Mouse (Mus musculus) gastrocnemius, adult 18-20 months (tissue): ENCODE data around the gene Apom. TPM values are rescaled to one million over a fixed set of nuclear protein-coding genes. Genes with fewer than 3 reads are reported as not detected.

Experiments
- total RNA-seq, 2 experiments: library from RNA; stranded (reverse); gene quantifications; 2 replicates each; pipeline ENCODE4 v1.2.3; 2021

Apom gene
- total RNA-seq, 2 experiments from 2014 or later: not detected

Other genes starting within 250 kb of the Apom start
- gene C2, start 233.8 kb downstream of the Apom start, total RNA-seq: 1 to 10 TPM; 1.5 to 1.6 TPM
- gene Ehmt2, start 233.6 kb downstream of the Apom start, total RNA-seq: 10 to 100 TPM; 26.7 to 29.5 TPM
- not detected for gene Slc44a4, start 217.6 kb downstream of the Apom start, total RNA-seq
- gene Neu1, start 200.8 kb downstream of the Apom start, total RNA-seq: 10 to 100 TPM in 1 of 2 experiments, 1 to 10 TPM in 1; 9.1 to 10.2 TPM
- 10 to 100 TPM; 11.4 to 94.8 TPM for gene Hspa1b, start 172.8 kb downstream of the Apom start, total RNA-seq
- gene Gm20481, start 162.1 kb downstream of the Apom start, total RNA-seq: not detected
- 10 to 100 TPM; 16.6 to 99.8 TPM for gene Hspa1a, start 159.9 kb downstream of the Apom start, total RNA-seq
- gene Hspa1l, start 159.3 kb downstream of the Apom start, total RNA-seq: 10 to 100 TPM; 31.8 to 33.6 TPM
- 10 to 100 TPM; 14.0 to 17.1 TPM for gene Lsm2, start 150.2 kb downstream of the Apom start, total RNA-seq
- 10 to 100 TPM; 38.2 TPM for gene Vars, start 131.1 kb downstream of the Apom start, total RNA-seq
- 10 to 100 TPM; 13.2 to 16.8 TPM for gene Vwa7, start 115.5 kb downstream of the Apom start, total RNA-seq
- not detected for gene Sapcd1, start 104.0 kb downstream of the Apom start, total RNA-seq
- under 1 TPM in 1 of 2 experiments, not detected in 1; 0.28 TPM for gene Msh5, start 85.3 kb downstream of the Apom start, total RNA-seq
- 10 to 100 TPM in 1 of 2 experiments, 1 to 10 TPM in 1; 7.5 to 11.6 TPM for gene Clic1, start 82.1 kb downstream of the Apom start, total RNA-seq
- gene Ddah2, start 73.0 kb downstream of the Apom start, total RNA-seq: 1 to 10 TPM; 4.5 to 8.7 TPM
- gene Ly6g6c, start 66.7 kb downstream of the Apom start, total RNA-seq: not detected
- gene Mpig6b, start 65.9 kb downstream of the Apom start, total RNA-seq: not detected
- gene Ly6g6e, start 55.1 kb downstream of the Apom start, total RNA-seq: not detected
- 1 to 10 TPM in 1 of 2 experiments, not detected in 1; 3.0 TPM for gene Ly6g6d, start 54.0 kb downstream of the Apom start, total RNA-seq
- gene Ly6g6f, start 46.4 kb downstream of the Apom start, total RNA-seq: not detected
- gene Abhd16a, start 42.8 kb downstream of the Apom start, total RNA-seq: 10 to 100 TPM; 85.3 to 87.7 TPM
- gene Ly6g5c, start 23.8 kb downstream of the Apom start, total RNA-seq: not detected
- gene Ly6g5b, start 16.6 kb downstream of the Apom start, total RNA-seq: not detected
- 1 to 10 TPM; 8.7 to 9.0 TPM for gene Gpank1, start 10.6 kb downstream of the Apom start, total RNA-seq
- gene Csnk2b, start 10.0 kb downstream of the Apom start, total RNA-seq: 100 to 1,000 TPM; 176 to 183 TPM
- gene D17H6S53E, start 5.7 kb downstream of the Apom start, total RNA-seq: 10 to 100 TPM; 12.6 to 16.6 TPM
- gene Bag6, start 3.1 kb upstream of the Apom start, total RNA-seq: 100 to 1,000 TPM; 233 to 265 TPM
- gene Prrc2a, start 32.8 kb upstream of the Apom start, total RNA-seq: 100 to 1,000 TPM; 102 to 111 TPM
- gene Aif1, start 44.0 kb upstream of the Apom start, total RNA-seq: 1 to 10 TPM in 1 of 2 experiments, under 1 TPM in 1; 0.84 to 1.1 TPM
- gene Lst1, start 56.4 kb upstream of the Apom start, total RNA-seq: 1 to 10 TPM in 1 of 2 experiments, not detected in 1; 1.1 TPM
- under 1 TPM in 1 of 2 experiments, not detected in 1; 0.38 TPM for gene Ltb, start 62.4 kb upstream of the Apom start, total RNA-seq
- not detected for gene Tnf, start 70.0 kb upstream of the Apom start, total RNA-seq
- under 1 TPM; 0.43 to 0.48 TPM for gene Lta, start 73.3 kb upstream of the Apom start, total RNA-seq
- not detected for gene Gm16181, start 88.8 kb upstream of the Apom start, total RNA-seq
- 1 to 10 TPM; 1.1 to 1.8 TPM for gene Atp6v1g2, start 101.6 kb upstream of the Apom start, total RNA-seq
- gene Nfkbil1, start 103.7 kb upstream of the Apom start, total RNA-seq: 1 to 10 TPM; 7.0 to 7.2 TPM
- gene Ddx39b, start 109.7 kb upstream of the Apom start, total RNA-seq: 10 to 100 TPM; 83.5 to 83.8 TPM
- gene H2-D1, start 130.7 kb upstream of the Apom start, total RNA-seq: 10 to 100 TPM; 36.3 to 59.0 TPM
- gene H2-Q1, start 188.4 kb upstream of the Apom start, total RNA-seq: under 1 TPM; 0.19 to 0.27 TPM
- gene H2-Q2, start 210.2 kb upstream of the Apom start, total RNA-seq: under 1 TPM; 0.18 to 0.71 TPM
- gene H2-Q4, start 247.6 kb upstream of the Apom start, total RNA-seq: 1 to 10 TPM; 3.5 to 6.6 TPM